Mouse (Mus musculus) hindbrain, embryonic 14.5 days (tissue): Measurements from ENCODE around the gene Kcnj15. TPM values are rescaled to one million over a fixed set of nuclear protein-coding genes. Genes with fewer than 3 reads are reported as not detected.

Experiments used
- ATAC-seq: fragments of 200-750 bp; cut with Nextera tagmentation; 2 replicates; pipeline ENCODE4 v1.8.0; 2017; ENCODE audit warnings: moderate number of reproducible peaks, mild to moderate bottlenecking, moderate TSS enrichment, moderate library complexity; ENCODE audit not compliant: low FRiP score
- DNase-seq: peaks from one replicate; pipeline ENCODE4 v3.0.0-alpha.2; 2015; ENCODE audit warnings: low spot score
- H3K27ac ChIP-seq: fragments of 300-500 bp; sonication (generic); 2 replicates; pipeline ENCODE4 v1.5.1; 2014; ENCODE audit warnings: mild to moderate bottlenecking, moderate library complexity
- H3K27me3 ChIP-seq: fragments of 300-500 bp; sonication (generic); 2 replicates; pipeline ENCODE4 v1.6.1; 2014; ENCODE audit warnings: mild to moderate bottlenecking, low read length, mixed read lengths; ENCODE audit not compliant: control insufficient read depth, insufficient read depth
- H3K36me3 ChIP-seq: fragments of 300-500 bp; sonication (generic); replicated peaks from 2 replicates; pipeline ENCODE4 v1.6.1; 2014; ENCODE audit not compliant: control insufficient read depth, insufficient read depth
- H3K4me1 ChIP-seq: fragments of 300-500 bp; sonication (generic); replicated peaks from 2 replicates; pipeline ENCODE4 v1.6.1; 2014; ENCODE audit warnings: antibody characterized with exemption, low read length, mixed read lengths; ENCODE audit not compliant: control insufficient read depth, insufficient read depth
- H3K4me2 ChIP-seq: fragments of 300-500 bp; sonication (generic); replicated peaks from 2 replicates; pipeline ENCODE4 v1.6.1; 2014; ENCODE audit warnings: mild to moderate bottlenecking, moderate library complexity
- H3K4me3 ChIP-seq: fragments of 300-500 bp; sonication (generic); replicated peaks from 2 replicates; pipeline ENCODE4 v1.5.1; 2014; ENCODE audit warnings: mild to moderate bottlenecking, low read length
- H3K9ac ChIP-seq: fragments of 300-500 bp; sonication (generic); 2 replicates; pipeline ENCODE4 v1.6.1; 2014
- H3K9me3 ChIP-seq: fragments of 300-500 bp; sonication (generic); 2 replicates; pipeline ENCODE4 v1.6.1; 2016; ENCODE audit warnings: low read length; ENCODE audit not compliant: control insufficient read depth
- WGBS: fragments of 180-500 bp; shearing (Covaris S2); extraction: QIAGEN DNeasy Blood & Tissue Kit; methylation state at CpG from one replicate; pipeline ENCODE4 v1.1.7; 2014; 5-methylcytosine and 5-hydroxymethylcytosine counted together
- polyA plus RNA-seq: library from polyadenylated mRNA; unstranded; fragments of >200 nt; fragmentation: Nextera tagmentation; extraction: Ambion mirVana; gene quantifications from 2 replicates; pipeline ENCODE4 v1.2.1, GENCODE M21; 2014

Gene Kcnj15
- polyA plus RNA-seq, 1 experiment from 2014 or later: 0.19 TPM

DNA sequence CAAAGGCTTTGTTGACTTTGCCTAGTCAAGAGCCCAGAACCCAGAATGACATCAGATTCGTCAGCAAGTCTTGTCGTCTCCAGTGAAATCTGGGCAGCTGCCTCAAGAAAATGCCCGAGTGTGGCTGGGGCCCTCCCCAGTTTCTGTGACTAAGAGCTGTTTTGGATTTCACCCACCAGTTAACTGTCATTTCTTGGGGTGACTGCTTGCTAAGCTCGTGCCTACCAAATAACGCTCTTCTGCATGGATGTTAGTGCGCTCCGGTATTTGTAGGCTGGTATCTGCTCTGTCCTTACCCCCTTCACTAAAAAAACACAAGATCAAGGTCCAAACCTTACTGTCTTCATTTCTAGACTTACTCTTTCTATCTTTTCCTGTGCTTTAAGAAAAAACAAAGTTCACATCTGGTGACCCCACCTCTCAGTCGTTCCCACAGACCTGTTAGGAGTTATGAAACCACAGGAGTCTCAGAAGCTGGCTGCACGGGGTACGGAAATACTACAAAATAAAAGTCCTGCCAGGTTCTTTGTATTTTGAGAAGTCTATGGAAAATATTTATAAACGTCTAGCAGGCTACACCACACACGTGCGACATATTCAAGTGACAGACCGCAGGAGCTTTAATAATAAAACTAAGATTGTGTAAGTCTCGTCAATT, 5.5 kb downstream of the Kcnj15 start:
- H3K4me3 ChIP-seq: no peak overlapping the region
- no peaks in the 10 kb centered on the region for H3K4me1 ChIP-seq
- H3K9me3 ChIP-seq: no peaks in the 10 kb centered on the region
- H3K27ac ChIP-seq: no peak overlapping the region
- ATAC-seq (no peak), DNase-seq (no peak)
- H3K4me2 ChIP-seq: no peak overlapping the region
- no peaks in the 10 kb centered on the region for H3K36me3 ChIP-seq
- 87% methylated on average over 15 of the region's 15 CpGs for WGBS
- H3K9ac ChIP-seq: no peak overlapping the region
- no peaks in the 10 kb centered on the region for H3K27me3 ChIP-seq

GRCm38 (mm10) chr16:95264324-95264723, 7.0 kb downstream of the Kcnj15 start:
- Histone ChIP-seq H3K27me3 (no peaks in the 10 kb centered on the region), H3K27ac (no peak overlapping the region), H3K9me3 (no peaks in the 10 kb centered on the region), H3K9ac (no peak overlapping the region), H3K4me3 (no peak overlapping the region), H3K4me2 (no peak overlapping the region), H3K36me3 (no peaks in the 10 kb centered on the region), H3K4me1 (no peaks in the 10 kb centered on the region)
- ATAC-seq: no peak
- WGBS: 68% methylated on average over 5 of the region's 5 CpGs
- no peak for DNase-seq

DNA sequence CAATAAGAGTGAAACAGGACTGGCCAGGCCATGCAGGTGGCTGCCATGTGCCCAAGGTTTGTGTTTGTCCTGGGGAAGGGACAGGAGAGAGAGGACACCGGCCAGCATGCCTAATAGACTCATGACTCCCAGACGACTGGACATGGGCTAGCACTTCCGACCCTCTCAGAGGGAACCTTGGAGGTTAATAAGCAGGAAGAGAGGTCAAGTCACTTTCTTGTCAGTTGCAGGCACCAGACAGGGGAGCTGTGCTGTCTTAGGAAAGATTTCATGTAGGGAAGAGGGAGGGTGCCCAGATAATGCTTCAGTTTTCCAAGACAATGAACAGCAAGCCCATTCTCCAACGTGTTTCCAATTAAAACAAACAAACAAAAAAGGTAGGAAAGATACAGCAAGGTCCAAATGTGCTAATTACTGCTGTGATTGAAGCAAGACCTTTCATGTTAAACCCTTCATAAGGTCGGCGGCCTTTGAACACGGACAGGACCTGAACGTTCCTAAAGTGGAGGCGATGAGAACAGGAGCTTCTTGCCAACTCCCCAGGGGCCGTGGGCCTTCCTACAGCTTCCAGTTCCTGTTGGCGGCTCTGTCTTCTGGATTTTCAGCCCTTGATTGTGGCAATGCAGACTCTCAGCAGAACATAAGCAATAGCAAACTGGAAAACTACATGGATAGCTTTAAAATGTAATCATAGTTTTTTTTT, 10.3 kb downstream of the Kcnj15 start:
- ATAC-seq (no peak), DNase-seq (no peak)
- Histone ChIP-seq H3K4me2 (no peak overlapping the region), H3K27me3 (no peaks in the 10 kb centered on the region), H3K9me3 (0 out of 2 replicates have a peak, but pooled peaks cover 6% of the 10 kb centered on the region), H3K4me3 (no peak overlapping the region), H3K9ac (no peak overlapping the region), H3K27ac (no peak overlapping the region), H3K4me1 (no peaks in the 10 kb centered on the region), H3K36me3 (no peaks in the 10 kb centered on the region)
- WGBS: 61% methylated on average over 11 of the region's 11 CpGs

DNA sequence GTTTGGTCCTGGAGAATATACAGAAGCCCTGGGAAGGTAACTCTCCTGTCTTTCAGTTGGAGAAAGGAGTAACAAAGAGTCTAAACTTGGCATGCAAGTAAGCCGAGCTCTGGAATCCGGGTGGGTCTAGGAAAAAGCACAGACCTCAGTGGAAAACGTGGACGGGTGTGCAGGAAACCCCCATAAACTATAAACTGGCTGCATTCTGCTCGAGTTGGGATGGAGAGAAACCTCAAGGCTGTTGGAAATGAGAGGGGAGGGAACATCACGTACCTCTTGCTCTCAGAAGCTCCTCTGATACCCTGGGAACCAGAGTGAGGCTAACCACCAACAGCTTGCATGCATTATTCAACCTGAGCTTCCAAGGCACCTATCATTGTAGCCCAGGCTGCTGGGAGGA, 12.3 kb downstream of the Kcnj15 start:
- Histone ChIP-seq H3K27ac (no peak overlapping the region), H3K4me1 (no peaks in the 10 kb centered on the region), H3K9me3 (0 out of 2 replicates have a peak, but pooled peaks cover 6% of the 10 kb centered on the region), H3K9ac (no peak overlapping the region), H3K4me3 (no peak overlapping the region), H3K4me2 (no peak overlapping the region), H3K36me3 (no peaks in the 10 kb centered on the region), H3K27me3 (no peaks in the 10 kb centered on the region)
- 84% methylated on average over 6 of the region's 6 CpGs for WGBS
- no peak for DNase-seq
- no peak for ATAC-seq

- Histone ChIP-seq H3K27me3 (no peaks in the 10 kb centered on the region), H3K9ac (no peak overlapping the region), H3K27ac (no peak overlapping the region), H3K4me3 (no peak overlapping the region), H3K4me2 (no peak overlapping the region), H3K9me3 (0 out of 2 replicates have a peak, but pooled peaks cover 6% of the 10 kb centered on the region), H3K36me3 (no peaks in the 10 kb centered on the region), H3K4me1 (no peaks in the 10 kb centered on the region)
- DNase-seq (no peak), ATAC-seq (no peak)
- 81% methylated on average over 2 of the region's 2 CpGs for WGBS
Measured at GRCm38 (mm10) chr16:95273101-95273500, 15.7 kb downstream of the Kcnj15 start.

DNA sequence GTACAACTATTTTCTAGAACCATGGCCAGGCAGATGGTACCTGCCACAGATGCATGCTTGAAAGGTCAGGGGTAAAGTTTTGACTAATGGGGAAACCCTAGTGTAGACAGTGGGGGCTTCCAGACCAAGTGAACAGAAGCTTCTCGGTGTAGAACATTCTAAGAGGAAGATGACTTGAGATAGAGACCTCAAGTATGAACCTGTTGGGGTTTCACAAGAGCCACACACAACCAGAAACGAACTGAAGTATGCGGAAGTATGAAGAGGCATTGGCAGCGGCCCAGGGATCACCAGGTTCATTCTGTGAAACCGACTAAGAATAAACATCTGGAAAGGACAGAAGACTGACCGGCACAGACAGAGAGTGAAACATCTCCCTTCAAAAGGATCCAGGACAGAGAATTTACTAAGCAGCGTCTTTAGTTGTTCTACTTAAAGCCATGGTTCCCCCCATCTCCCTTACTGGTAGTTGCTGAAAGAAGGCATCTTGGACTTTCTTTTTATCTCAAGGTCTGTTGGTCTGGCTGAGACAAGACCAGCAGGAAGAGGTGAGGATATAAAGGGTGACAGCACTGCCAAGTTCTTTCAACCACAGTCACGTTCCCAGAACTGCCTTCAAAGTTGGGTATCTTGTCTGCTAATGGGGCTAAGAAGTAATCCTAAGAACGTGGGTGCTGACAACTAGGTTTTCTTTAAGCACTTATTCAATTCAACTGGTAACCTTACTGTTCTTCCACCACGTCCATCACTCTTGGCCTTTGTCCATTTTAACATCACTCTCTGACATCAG, 18.6 kb downstream of the Kcnj15 start:
- H3K4me2 ChIP-seq: no peak overlapping the region
- no peak for DNase-seq
- no peaks in the 10 kb centered on the region for H3K4me1 ChIP-seq
- H3K9ac ChIP-seq: no peak overlapping the region
- H3K27ac ChIP-seq: no peak overlapping the region
- 0 out of 2 replicates have a peak, but pooled peaks cover 6% of the 10 kb centered on the region for H3K9me3 ChIP-seq
- 89% methylated on average over 10 of the region's 10 CpGs for WGBS
- no peak overlapping the region for H3K4me3 ChIP-seq
- no peaks in the 10 kb centered on the region for H3K27me3 ChIP-seq
- H3K36me3 ChIP-seq: no peaks in the 10 kb centered on the region
- ATAC-seq: no peak

DNA sequence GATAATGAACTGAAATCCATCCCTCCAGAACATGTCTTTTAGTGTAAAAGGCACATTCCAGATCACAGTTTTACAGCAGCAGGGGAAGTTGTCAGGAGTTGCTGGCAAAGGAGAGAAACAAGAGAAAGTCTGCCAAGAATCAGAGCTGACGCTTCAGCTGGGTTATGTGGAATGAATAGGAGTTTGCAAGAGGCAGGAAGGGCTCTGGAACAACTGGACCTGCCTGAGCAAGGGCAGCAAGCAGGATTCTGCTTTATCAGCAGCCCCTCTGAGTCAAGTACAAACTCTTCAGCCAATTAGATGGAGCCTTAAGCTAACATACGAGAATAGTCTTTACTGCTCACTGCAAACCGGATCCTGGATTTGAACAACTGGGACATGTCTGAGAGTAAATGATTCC, 21.7 kb downstream of the Kcnj15 start:
- no peaks in the 10 kb centered on the region for H3K9me3 ChIP-seq
- H3K4me2 ChIP-seq: no peak overlapping the region
- H3K9ac ChIP-seq: no peak overlapping the region
- 85% methylated on average over 3 of the region's 3 CpGs for WGBS
- DNase-seq (no peak), ATAC-seq (no peak)
- no peaks in the 10 kb centered on the region for H3K27me3 ChIP-seq
- H3K27ac ChIP-seq: no peak overlapping the region
- H3K4me3 ChIP-seq: no peak overlapping the region
- no peaks in the 10 kb centered on the region for H3K36me3 ChIP-seq
- no peaks in the 10 kb centered on the region for H3K4me1 ChIP-seq

- H3K4me3 ChIP-seq: no peak overlapping the region
- no peaks in the 10 kb centered on the region for H3K9me3 ChIP-seq
- DNase-seq: no peak
- H3K27me3 ChIP-seq: no peaks in the 10 kb centered on the region
- no peak overlapping the region for H3K4me2 ChIP-seq
- WGBS: 97% methylated on average over 3 of the region's 3 CpGs
- no peaks in the 10 kb centered on the region for H3K36me3 ChIP-seq
- ATAC-seq: no peak
- no peaks in the 10 kb centered on the region for H3K4me1 ChIP-seq
- no peak overlapping the region for H3K9ac ChIP-seq
- no peak overlapping the region for H3K27ac ChIP-seq
Measured at GRCm38 (mm10) chr16:95280338-95280737, 23.0 kb downstream of the Kcnj15 start.

DNA sequence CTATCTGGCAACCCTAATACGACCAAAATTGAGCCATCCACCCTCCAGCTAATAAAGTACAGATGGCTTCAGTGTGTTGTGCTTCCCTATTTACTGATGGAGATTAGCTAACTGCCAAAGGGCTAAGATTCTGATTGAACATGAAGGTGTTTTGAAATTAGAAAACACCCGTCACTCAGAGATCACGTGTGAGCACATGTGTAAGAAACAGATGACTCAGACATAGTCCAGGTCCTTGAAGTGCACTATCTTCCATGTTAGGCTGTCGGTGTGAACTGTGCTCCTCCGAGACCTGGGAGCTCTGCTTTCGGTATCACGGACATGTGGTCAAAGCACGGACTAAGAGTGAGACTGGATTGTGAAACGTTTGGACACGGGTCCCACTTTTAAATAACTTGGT, 26.0 kb downstream of the Kcnj15 start:
- Histone ChIP-seq H3K27ac (no peak overlapping the region), H3K4me3 (no peak overlapping the region), H3K27me3 (no peaks in the 10 kb centered on the region), H3K4me1 (no peaks in the 10 kb centered on the region), H3K36me3 (no peaks in the 10 kb centered on the region), H3K9me3 (no peaks in the 10 kb centered on the region), H3K9ac (no peak overlapping the region), H3K4me2 (no peak overlapping the region)
- DNase-seq (no peak), ATAC-seq (no peak)
- 92% methylated on average over 10 of the region's 10 CpGs for WGBS
